Mouse (Mus musculus) heart, embryonic 15.5 days (tissue): ENCODE measurements at regions not wholly inside any gene's neighbourhood (a gene's known extent, or its start where the extent isn't known, plus 50 kb on each side); places are given as distances from the start of the nearest gene placed in this dataset.
"Not testable (repeated sequence)": the region's sequence is repeated elsewhere in the genome, so short reads cannot be mapped to it uniquely, and the experiment has no call there.

ENCODE experiments used
- ATAC-seq: fragments of 200-750 bp; cut with Nextera tagmentation; replicated peaks from 2 replicates; pipeline ENCODE4 v1.8.0; 2017; ENCODE audit warnings: low read depth, moderate TSS enrichment; ENCODE audit not compliant: insufficient number of reproducible peaks, insufficient read depth, low FRiP score
- H3K27ac ChIP-seq: fragments of 300-500 bp; sonication (generic); 2 replicates; pipeline ENCODE4 v1.5.1; 2015; ENCODE audit warnings: mild to moderate bottlenecking, inconsistent platforms
- H3K27me3 ChIP-seq: fragments of 300-500 bp; sonication (generic); 2 replicates; pipeline ENCODE4 v1.6.1; 2015; ENCODE audit warnings: inconsistent platforms
- H3K36me3 ChIP-seq: fragments of 300-500 bp; sonication (generic); 2 replicates; pipeline ENCODE4 v1.6.1; 2015; ENCODE audit warnings: mild to moderate bottlenecking, inconsistent platforms
- H3K4me1 ChIP-seq: fragments of 300-500 bp; sonication (generic); replicated peaks from 2 replicates; pipeline ENCODE4 v1.6.1; 2015; ENCODE audit warnings: inconsistent platforms
- H3K4me2 ChIP-seq: fragments of 300-500 bp; sonication (generic); 2 replicates; pipeline ENCODE4 v1.6.1; 2015; ENCODE audit warnings: inconsistent platforms, mild to moderate bottlenecking, moderate library complexity
- H3K4me3 ChIP-seq: fragments of 300-500 bp; sonication (generic); 2 replicates; pipeline ENCODE4 v1.5.1; 2015; ENCODE audit warnings: mild to moderate bottlenecking, inconsistent platforms
- H3K9ac ChIP-seq: fragments of 300-500 bp; sonication (generic); 2 replicates; pipeline ENCODE4 v1.6.1; 2015; ENCODE audit warnings: mild to moderate bottlenecking, inconsistent platforms
- H3K9me3 ChIP-seq: fragments of 300-500 bp; sonication (generic); replicated peaks from 2 replicates; pipeline ENCODE4 v1.6.1; 2016; ENCODE audit warnings: inconsistent platforms
- WGBS: fragments of 180-500 bp; shearing (Covaris S2); methylation state at CpG from one replicate; pipeline ENCODE4 v1.1.7; 2015; ENCODE audit warnings: mixed read lengths; 5-methylcytosine and 5-hydroxymethylcytosine counted together

- Histone ChIP-seq H3K36me3 (no peaks in the 10 kb centered on the region), H3K27ac (no peak overlapping the region), H3K4me3 (no peak overlapping the region), H3K4me1 (no peaks in the 10 kb centered on the region), H3K9me3 (no peaks in the 10 kb centered on the region), H3K4me2 (no peak overlapping the region), H3K9ac (no peak overlapping the region), H3K27me3 (no peaks in the 10 kb centered on the region)
- ATAC-seq, result no peak; the same call in 1 of the 2 replicates
- WGBS, result 61% methylated on average over 13 of the region's 13 CpGs
These were observed 525.7 kb downstream of the Bnc2 start for GRCm38 (mm10) chr4:84149149-84150050.

- WGBS, result 29% methylated on average over 3 of the region's 3 CpGs
- no peak for ATAC-seq
- H3K36me3 ChIP-seq, result no peaks in the 10 kb centered on the region
These were observed 524.4 kb downstream of the Bnc2 start for GRCm38 (mm10) chr4:84150698-84151097.

GRCm38 (mm10) chr4:84151247-84151646 is 523.8 kb downstream of the Bnc2 start:
- H3K4me1 ChIP-seq, result no peaks in the 10 kb centered on the region
- no peaks in the 10 kb centered on the region for H3K36me3 ChIP-seq
- 80% methylated on average over 9 of the region's 9 CpGs for WGBS
- H3K9ac ChIP-seq, result no peak overlapping the region
- no peak overlapping the region for H3K4me3 ChIP-seq
- ATAC-seq, result no peak
- no peak overlapping the region for H3K4me2 ChIP-seq
- H3K27me3 ChIP-seq, result no peaks in the 10 kb centered on the region
- no peak overlapping the region for H3K27ac ChIP-seq
- H3K9me3 ChIP-seq, result no peaks in the 10 kb centered on the region

More at GRCm38 (mm10) chr4:84150698-84151097, 524.4 kb downstream of the Bnc2 start:
- Histone ChIP-seq H3K9me3 (no peaks in the 10 kb centered on the region), H3K4me1 (no peaks in the 10 kb centered on the region), H3K27me3 (no peaks in the 10 kb centered on the region), H3K27ac (no peak overlapping the region), H3K4me2 (no peak overlapping the region), H3K9ac (no peak overlapping the region), H3K4me3 (no peak overlapping the region)

DNA sequence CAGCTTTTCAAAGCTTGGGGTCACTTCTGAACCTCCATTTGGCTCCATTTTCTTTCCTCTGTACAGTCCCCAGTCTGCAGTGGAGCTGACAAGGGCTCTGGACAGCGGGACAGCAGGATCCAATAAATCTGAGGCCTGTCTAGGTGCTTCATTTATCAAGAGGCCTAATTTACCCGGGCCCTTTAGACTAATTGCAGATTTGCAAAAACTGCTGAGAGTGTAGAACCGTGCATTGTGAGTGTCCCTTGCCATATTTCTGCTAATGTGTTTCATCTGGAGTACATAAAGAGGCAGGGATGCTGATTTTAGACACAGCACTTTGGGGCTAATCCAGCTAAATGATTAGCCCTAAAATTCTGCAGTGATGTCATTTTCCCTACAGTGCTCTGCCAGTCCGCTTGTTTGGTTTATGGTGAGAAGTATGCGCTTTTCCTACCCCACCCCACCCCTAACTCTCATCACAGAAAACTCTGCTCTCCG is 523.1 kb downstream of the Bnc2 start:
- Histone ChIP-seq H3K36me3 (no peaks in the 10 kb centered on the region), H3K4me1 (no peaks in the 10 kb centered on the region), H3K9me3 (no peaks in the 10 kb centered on the region), H3K27me3 (no peaks in the 10 kb centered on the region), H3K9ac (no peak overlapping the region), H3K4me3 (no peak overlapping the region), H3K27ac (no peak overlapping the region), H3K4me2 (no peak overlapping the region)
- ATAC-seq, result no peak
- 58% methylated on average over 6 of the region's 6 CpGs for WGBS

- no peaks in the 10 kb centered on the region for H3K4me1 ChIP-seq
These were observed 521.5 kb downstream of the Bnc2 start for GRCm38 (mm10) chr4:84153571-84153970.

GRCm38 (mm10) chr4:84157911-84158647 is 517.0 kb downstream of the Bnc2 start:
- Histone ChIP-seq H3K4me1 (no peaks in the 10 kb centered on the region), H3K9me3 (no peaks in the 10 kb centered on the region), H3K27me3 (no peaks in the 10 kb centered on the region), H3K4me3 (no peak overlapping the region), H3K27ac (no peak overlapping the region), H3K4me2 (no peak overlapping the region), H3K9ac (no peak overlapping the region), H3K36me3 (no peaks in the 10 kb centered on the region)
- WGBS, result 76% methylated on average over 5 of the region's 5 CpGs
- ATAC-seq, result no peak

More at GRCm38 (mm10) chr4:84153571-84153970, 521.5 kb downstream of the Bnc2 start:
- Histone ChIP-seq H3K4me3 (no peak overlapping the region), H3K27ac (no peak overlapping the region), H3K27me3 (no peaks in the 10 kb centered on the region), H3K9me3 (no peaks in the 10 kb centered on the region), H3K36me3 (no peaks in the 10 kb centered on the region), H3K9ac (no peak overlapping the region), H3K4me2 (no peak overlapping the region)
- 77% methylated on average over 9 of the region's 9 CpGs for WGBS
- ATAC-seq, result no peak

DNA sequence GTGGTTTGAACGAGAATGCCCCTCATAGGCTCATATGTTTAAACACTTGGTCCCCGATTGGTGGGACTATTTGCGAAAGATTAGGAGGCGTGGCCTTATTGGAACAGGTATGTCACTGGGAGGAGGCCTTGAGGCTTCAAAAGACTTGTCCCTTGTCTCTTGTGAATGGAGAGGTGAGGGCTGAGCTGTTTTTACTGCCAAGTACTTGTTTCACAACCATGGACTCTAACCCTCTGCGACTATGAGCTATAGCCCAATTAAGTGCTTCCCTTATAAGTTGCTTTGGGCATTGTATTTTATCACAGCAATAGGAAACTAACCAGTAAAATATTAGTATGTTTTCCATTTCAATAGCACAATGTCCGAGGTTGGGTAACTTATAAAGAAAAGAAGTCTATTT is 511.7 kb downstream of the Bnc2 start:
- H3K4me2 ChIP-seq, result no peak overlapping the region
- WGBS, result 81% methylated on average over 6 of the region's 6 CpGs

GRCm38 (mm10) chr4:84165256-84165655 is 509.8 kb downstream of the Bnc2 start:
- 74% methylated on average over 3 of the region's 3 CpGs for WGBS
- ATAC-seq, result no peak

More for the DNA sequence above, 511.7 kb downstream of the Bnc2 start:
- no peaks in the 10 kb centered on the region for H3K27me3 ChIP-seq
- no peaks in the 10 kb centered on the region for H3K4me1 ChIP-seq
- no peaks in the 10 kb centered on the region for H3K9me3 ChIP-seq
- ATAC-seq, result no peak
- H3K36me3 ChIP-seq, result no peaks in the 10 kb centered on the region
- H3K9ac ChIP-seq, result no peak overlapping the region
- H3K4me3 ChIP-seq, result no peak overlapping the region
- H3K27ac ChIP-seq, result no peak overlapping the region

GRCm38 (mm10) chr4:84172841-84173240 is 502.2 kb downstream of the Bnc2 start:
- H3K4me1 ChIP-seq, result no peaks in the 10 kb centered on the region
- no peaks in the 10 kb centered on the region for H3K27me3 ChIP-seq
- no peaks in the 10 kb centered on the region for H3K9me3 ChIP-seq
- WGBS, result 34% methylated on average over 6 of the region's 6 CpGs
- no peak overlapping the region for H3K9ac ChIP-seq
- H3K4me2 ChIP-seq, result no peak overlapping the region
- H3K4me3 ChIP-seq, result no peak overlapping the region
- no peak overlapping the region for H3K27ac ChIP-seq
- no peak for ATAC-seq
- H3K36me3 ChIP-seq, result no peaks in the 10 kb centered on the region

More at GRCm38 (mm10) chr4:84165256-84165655, 509.8 kb downstream of the Bnc2 start:
- Histone ChIP-seq H3K27me3 (no peaks in the 10 kb centered on the region), H3K4me1 (no peaks in the 10 kb centered on the region), H3K9me3 (no peaks in the 10 kb centered on the region), H3K36me3 (no peaks in the 10 kb centered on the region), H3K9ac (no peak overlapping the region), H3K27ac (no peak overlapping the region), H3K4me2 (no peak overlapping the region), H3K4me3 (no peak overlapping the region)

GRCm38 (mm10) chr4:84173441-84173840 is 501.6 kb downstream of the Bnc2 start:
- Histone ChIP-seq H3K4me3 (no peak overlapping the region), H3K36me3 (no peaks in the 10 kb centered on the region), H3K9me3 (no peaks in the 10 kb centered on the region)

GRCm38 (mm10) chr4:84176457-84176856 is 498.6 kb downstream of the Bnc2 start:
- not testable (repeated sequence) for H3K4me3 ChIP-seq, H3K4me1 ChIP-seq, H3K27me3 ChIP-seq, H3K36me3 ChIP-seq, ATAC-seq, H3K9me3 ChIP-seq, H3K4me2 ChIP-seq, H3K9ac ChIP-seq, H3K27ac ChIP-seq
- 90% methylated on average over 6 of the region's 6 CpGs for WGBS

More at GRCm38 (mm10) chr4:84173441-84173840, 501.6 kb downstream of the Bnc2 start:
- 75% methylated on average over 2 of the region's 2 CpGs for WGBS
- Histone ChIP-seq H3K9ac (no peak overlapping the region), H3K27ac (no peak overlapping the region), H3K4me2 (no peak overlapping the region), H3K4me1 (no peaks in the 10 kb centered on the region), H3K27me3 (no peaks in the 10 kb centered on the region)
- no peak for ATAC-seq
